ENCODE assay signal across 9 mouse cellular contexts in the genomic region with DNA sequence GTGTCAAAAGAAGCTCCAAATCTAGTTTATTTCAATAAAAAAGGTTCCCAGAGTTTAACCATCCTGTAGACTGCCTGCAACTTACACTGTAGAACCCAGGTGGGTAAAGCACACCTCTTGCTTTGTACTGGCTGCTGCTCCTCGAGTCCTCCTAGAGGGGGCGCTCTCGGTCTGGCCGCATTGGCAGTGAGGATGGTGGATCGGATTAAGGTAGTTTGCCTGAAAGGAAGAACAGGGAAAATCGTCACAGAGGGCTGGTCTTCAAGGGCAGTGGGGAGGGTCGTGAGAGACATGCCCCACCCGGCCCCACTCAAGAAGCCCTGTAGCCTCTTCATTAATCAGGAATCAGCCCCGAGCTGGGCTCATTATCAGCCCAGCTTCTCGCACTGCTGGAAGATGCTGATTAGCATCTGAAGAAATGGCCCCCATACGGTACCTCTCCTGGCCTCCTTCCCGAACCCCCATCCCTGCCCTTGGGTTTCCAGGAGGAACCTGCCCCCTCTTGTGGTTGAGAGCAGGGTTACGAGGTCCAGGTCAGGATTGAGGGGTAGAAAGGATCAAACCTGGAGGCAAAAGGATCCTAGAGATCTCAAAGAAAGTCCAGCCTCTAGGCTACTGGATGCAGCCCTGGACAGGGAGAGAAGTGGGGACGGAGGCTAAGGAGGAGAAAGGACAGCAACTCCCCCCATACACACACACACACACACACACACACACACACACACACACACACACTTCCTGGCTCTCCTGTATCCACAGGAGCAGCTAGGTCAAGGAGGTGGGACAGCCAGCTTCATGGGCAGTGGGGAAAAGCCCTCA. TPM values are rescaled to one million over a fixed set of nuclear protein-coding genes. Genes with fewer than 3 reads are reported as not detected.
DNase-seq lines count a peak whose midpoint lies in the region; ATAC-seq and TF ChIP-seq lines count a peak whose summit lies in the region.
"Had no signal": no experiment of that assay in that cellular context is flagged by ENCODE, and none has a peak within 500 bp of the region (broad histone marks: within the 10 kb centered on the region; RNA-seq: fewer than 3 reads in every experiment).

No protein-coding gene starts in this region.

- no peaks in the 10 kb centered on the region for H3K9me3 ChIP-seq in heart, embryonic 10.5 days
- no peaks in the 10 kb centered on the region for H3K9me3 ChIP-seq in heart, embryonic 11.5 days (replicated peaks; ENCODE audit: control insufficient read depth, low read length)
- H3K9me3 ChIP-seq in ES-Bruce4 (replicated peaks; ENCODE audit: control insufficient read depth, insufficient read depth, low read length, poor library complexity, severe bottlenecking): no peaks in the 10 kb centered on the region
- H3K9me3 ChIP-seq in embryonic facial prominence, embryonic 11.5 days (replicated peaks; ENCODE audit: control insufficient read depth, low read length): no peaks in the 10 kb centered on the region
- no peaks in the 10 kb centered on the region for H3K9me3 ChIP-seq in midbrain, embryonic 11.5 days (ENCODE audit: control insufficient read depth, low read length)
- H3K9me3 ChIP-seq: liver, embryonic 13.5 days had no signal

- H3K4me1 ChIP-seq in heart, embryonic 10.5 days: peaks cover 56% of the 10 kb centered on the region
- H3K4me1 ChIP-seq in heart, embryonic 11.5 days (ENCODE audit: control insufficient read depth, insufficient read depth, low read length): peaks cover 32% of the 10 kb centered on the region
- H3K4me1 ChIP-seq in ES-Bruce4 (ENCODE audit: control insufficient read depth, insufficient read depth, low read length): no peaks in the 10 kb centered on the region
- H3K4me1 ChIP-seq in embryonic facial prominence, embryonic 11.5 days (ENCODE audit: control insufficient read depth, insufficient read depth, low read length): no peaks in the 10 kb centered on the region; the same call in none of the 2 replicates
- peaks cover 32% of the 10 kb centered on the region for H3K4me1 ChIP-seq in midbrain, embryonic 11.5 days (ENCODE audit: control insufficient read depth, insufficient read depth, low read length)

- no peak for TF ChIP-seq POLR2A in ES-Bruce4 (IDR thresholded peaks at IDR 0.05; ENCODE audit: insufficient read depth, low read length)

- no peak overlapping the region for H3K9ac ChIP-seq in heart, embryonic 11.5 days (ENCODE audit: low read depth, low read length)
- no peak overlapping the region for H3K9ac ChIP-seq in ES-Bruce4 (ENCODE audit: low read depth, poor library complexity, severe bottlenecking)
- no peak overlapping the region for H3K9ac ChIP-seq in embryonic facial prominence, embryonic 11.5 days (replicated peaks; ENCODE audit: low read length)
- H3K9ac ChIP-seq in midbrain, embryonic 11.5 days (ENCODE audit: low read length): 0 out of 2 replicates have a peak overlapping the region, but pooled peaks have one; percentile 24
- H3K9ac ChIP-seq: liver, embryonic 13.5 days had no signal

- 7% methylated on average over 14 of the region's 14 CpGs for WGBS in heart, embryonic 10.5 days
- WGBS in heart, embryonic 11.5 days (ENCODE audit: insufficient replicate concordance): 10% methylated on average over 14 of the region's 14 CpGs
- WGBS in embryonic facial prominence, embryonic 11.5 days: 6% methylated on average over 14 of the region's 14 CpGs
- 5% methylated on average over 14 of the region's 14 CpGs for WGBS in midbrain, embryonic 11.5 days

- peak; percentile 88 for TF ChIP-seq CTCF in ES-Bruce4 (IDR thresholded peaks at IDR 0.05; ENCODE audit: low read depth, low read length)

- ATAC-seq in heart, embryonic 11.5 days (replicated peaks; ENCODE audit: insufficient number of reproducible peaks, low FRiP score, low TSS enrichment): no peak
- ATAC-seq in embryonic facial prominence, embryonic 11.5 days (replicated peaks; ENCODE audit: insufficient number of reproducible peaks, low FRiP score, low TSS enrichment, low read depth): no peak
- no peak for ATAC-seq in midbrain, embryonic 11.5 days (ENCODE audit: low FRiP score)

- no peak overlapping the region for H3K4me2 ChIP-seq in heart, embryonic 11.5 days
- no peak overlapping the region for H3K4me2 ChIP-seq in embryonic facial prominence, embryonic 11.5 days (ENCODE audit: low read depth, low read length)
- peak overlapping the region; percentile 1; the same call in 1 of the 2 replicates for H3K4me2 ChIP-seq in midbrain, embryonic 11.5 days

- H3K36me3 ChIP-seq in heart, embryonic 10.5 days: no peaks in the 10 kb centered on the region
- no peaks in the 10 kb centered on the region for H3K36me3 ChIP-seq in heart, embryonic 11.5 days (ENCODE audit: control insufficient read depth, insufficient read depth, low read length)
- H3K36me3 ChIP-seq in ES-Bruce4 (ENCODE audit: control insufficient read depth, insufficient read depth, low read length, poor library complexity, severe bottlenecking): no peaks in the 10 kb centered on the region
- H3K36me3 ChIP-seq in embryonic facial prominence, embryonic 11.5 days (replicated peaks; ENCODE audit: control insufficient read depth, insufficient read depth, low read depth, low read length): no peaks in the 10 kb centered on the region
- H3K36me3 ChIP-seq in midbrain, embryonic 11.5 days (ENCODE audit: control insufficient read depth, insufficient read depth, low read length): no peaks in the 10 kb centered on the region
- H3K36me3 ChIP-seq: liver, embryonic 13.5 days had no signal

- no peak overlapping the region for H3K4me3 ChIP-seq in heart, embryonic 10.5 days
- no peak overlapping the region for H3K4me3 ChIP-seq in heart, embryonic 11.5 days (ENCODE audit: low read depth, low read length)
- H3K4me3 ChIP-seq in ES-Bruce4 (ENCODE audit: low read depth, low read length): no peak overlapping the region
- H3K4me3 ChIP-seq in embryonic facial prominence, embryonic 11.5 days (ENCODE audit: low read depth, low read length): no peak overlapping the region
- no peak overlapping the region for H3K4me3 ChIP-seq in midbrain, embryonic 11.5 days (ENCODE audit: low read depth, low read length)

- TF ChIP-seq EP300 in ES-Bruce4 (IDR thresholded peaks at IDR 0.05; ENCODE audit: insufficient read depth, low read depth, low read length): no peak

- 0 out of 2 replicates have a peak overlapping the region, but pooled peaks have one; percentile 86 for H3K27ac ChIP-seq in heart, embryonic 10.5 days
- no peak overlapping the region for H3K27ac ChIP-seq in heart, embryonic 11.5 days (ENCODE audit: low read depth, low read length)
- H3K27ac ChIP-seq in ES-Bruce4 (ENCODE audit: insufficient read depth, low read length): no peak overlapping the region
- no peak overlapping the region for H3K27ac ChIP-seq in embryonic facial prominence, embryonic 11.5 days (replicated peaks; ENCODE audit: low read depth, low read length)
- peak overlapping the region; percentile 61 for H3K27ac ChIP-seq in midbrain, embryonic 11.5 days (ENCODE audit: low read depth, low read length)
- H3K27ac ChIP-seq: liver, embryonic 13.5 days had no signal

- peaks cover 80% of the 10 kb centered on the region for H3K27me3 ChIP-seq in heart, embryonic 10.5 days (ENCODE audit: insufficient read depth, poor library complexity, severe bottlenecking)
- peaks cover 63% of the 10 kb centered on the region for H3K27me3 ChIP-seq in heart, embryonic 11.5 days (ENCODE audit: control insufficient read depth, insufficient read depth, low read length)
- H3K27me3 ChIP-seq in ES-Bruce4 (ENCODE audit: control insufficient read depth, insufficient read depth, low read length, poor library complexity, severe bottlenecking): no peaks in the 10 kb centered on the region
- H3K27me3 ChIP-seq in embryonic facial prominence, embryonic 11.5 days (ENCODE audit: control insufficient read depth, insufficient read depth, low read length): peaks cover 7% of the 10 kb centered on the region
- H3K27me3 ChIP-seq in midbrain, embryonic 11.5 days (ENCODE audit: control insufficient read depth, insufficient read depth, low read length): peaks cover 12% of the 10 kb centered on the region

- no peak for DNase-seq in heart, embryonic 10.5 days (ENCODE audit: low spot score)
- DNase-seq in embryonic facial prominence, embryonic 11.5 days (ENCODE audit: low spot score): peak; percentile 60
- DNase-seq in midbrain, embryonic 11.5 days (ENCODE audit: low spot score, missing footprints): peak; percentile 93
- no peak for DNase-seq in right cerebral cortex, postnatal 4 days
- no peak for DNase-seq in frontal cortex, postnatal 25 days (ENCODE audit: low spot score in 2 of 2)
- DNase-seq in spleen, postnatal 14 days (ENCODE audit: low spot score in 2 of 2): no peak
- DNase-seq: liver, embryonic 13.5 days had no signal

RNA-seq across cellular contexts. Expression of gene Asic4, which starts 6.7 kb away (rescaled TPM):
- 0.79 and 2.3 TPM in 2 replicates for polyA plus RNA-seq in heart, embryonic 10.5 days (2016; fragmentation: Nextera tagmentation; extraction: Ambion mirVana)
- 0.11 TPM in 2 replicates for polyA plus RNA-seq in heart, embryonic 11.5 days (2014; fragmentation: Nextera tagmentation; extraction: Ambion mirVana)
- not detected in 2 replicates for polyA plus RNA-seq in ES-Bruce4 (2011; ENCODE audit: insufficient read depth, insufficient read length, low read depth, missing spikeins)
- 0.29 and 1.1 TPM in 2 replicates for polyA plus RNA-seq in embryonic facial prominence, embryonic 11.5 days (2014; fragmentation: Nextera tagmentation; extraction: Ambion mirVana)
- polyA plus RNA-seq in midbrain, embryonic 11.5 days (2014; fragmentation: Nextera tagmentation; extraction: Ambion mirVana): 4.6 and 5.9 TPM in 2 replicates

RNA-seq across cellular contexts. Expression of gene Gmppa, which starts 21.2 kb away (rescaled TPM):
- 73.4 and 75.4 TPM in 2 replicates for polyA plus RNA-seq in heart, embryonic 10.5 days (2016; fragmentation: Nextera tagmentation; extraction: Ambion mirVana)
- polyA plus RNA-seq in heart, embryonic 11.5 days (2014; fragmentation: Nextera tagmentation; extraction: Ambion mirVana): 49.8 and 57.2 TPM in 2 replicates
- 35.2 and 36.5 TPM in 2 replicates for polyA plus RNA-seq in ES-Bruce4 (2011; ENCODE audit: insufficient read depth, insufficient read length, low read depth, missing spikeins)
- polyA plus RNA-seq in embryonic facial prominence, embryonic 11.5 days (2014; fragmentation: Nextera tagmentation; extraction: Ambion mirVana): 36.9 and 38.4 TPM in 2 replicates
- polyA plus RNA-seq in midbrain, embryonic 11.5 days (2014; fragmentation: Nextera tagmentation; extraction: Ambion mirVana): 56.1 and 56.4 TPM in 2 replicates

RNA-seq across cellular contexts. Expression of gene Chpf, which starts 22.2 kb away (rescaled TPM):
- 30.8 and 30.9 TPM in 2 replicates for polyA plus RNA-seq in heart, embryonic 10.5 days (2016; fragmentation: Nextera tagmentation; extraction: Ambion mirVana)
- 21.4 and 24.6 TPM in 2 replicates for polyA plus RNA-seq in heart, embryonic 11.5 days (2014; fragmentation: Nextera tagmentation; extraction: Ambion mirVana)
- 13.3 and 15.1 TPM in 2 replicates for polyA plus RNA-seq in ES-Bruce4 (2011; ENCODE audit: insufficient read depth, insufficient read length, low read depth, missing spikeins)
- 14.6 and 15.3 TPM in 2 replicates for polyA plus RNA-seq in embryonic facial prominence, embryonic 11.5 days (2014; fragmentation: Nextera tagmentation; extraction: Ambion mirVana)
- polyA plus RNA-seq in midbrain, embryonic 11.5 days (2014; fragmentation: Nextera tagmentation; extraction: Ambion mirVana): 15.2 and 20.8 TPM in 2 replicates

RNA-seq across cellular contexts. Expression of gene Tmem198, which starts 22.4 kb away (rescaled TPM):
- polyA plus RNA-seq in heart, embryonic 10.5 days (2016; fragmentation: Nextera tagmentation; extraction: Ambion mirVana): 0.36 and 0.39 TPM in 2 replicates
- 0.14 and 0.54 TPM in 2 replicates for polyA plus RNA-seq in heart, embryonic 11.5 days (2014; fragmentation: Nextera tagmentation; extraction: Ambion mirVana)
- 0.27 and 0.53 TPM in 2 replicates for polyA plus RNA-seq in ES-Bruce4 (2011; ENCODE audit: insufficient read depth, insufficient read length, low read depth, missing spikeins)
- 0.98 and 1.6 TPM in 2 replicates for polyA plus RNA-seq in embryonic facial prominence, embryonic 11.5 days (2014; fragmentation: Nextera tagmentation; extraction: Ambion mirVana)
- 11.6 and 13.0 TPM in 2 replicates for polyA plus RNA-seq in midbrain, embryonic 11.5 days (2014; fragmentation: Nextera tagmentation; extraction: Ambion mirVana)

RNA-seq across cellular contexts. Expression of gene Obsl1, which starts 49.3 kb away (rescaled TPM):
- polyA plus RNA-seq in heart, embryonic 10.5 days (2016; fragmentation: Nextera tagmentation; extraction: Ambion mirVana): 103 and 107 TPM in 2 replicates
- polyA plus RNA-seq in heart, embryonic 11.5 days (2014; fragmentation: Nextera tagmentation; extraction: Ambion mirVana): 98.8 and 102 TPM in 2 replicates
- 32.6 and 32.9 TPM in 2 replicates for polyA plus RNA-seq in ES-Bruce4 (2011; ENCODE audit: insufficient read depth, insufficient read length, low read depth, missing spikeins)
- polyA plus RNA-seq in embryonic facial prominence, embryonic 11.5 days (2014; fragmentation: Nextera tagmentation; extraction: Ambion mirVana): 52.4 and 54.2 TPM in 2 replicates
- polyA plus RNA-seq in midbrain, embryonic 11.5 days (2014; fragmentation: Nextera tagmentation; extraction: Ambion mirVana): 31.0 and 33.2 TPM in 2 replicates

Comparison
In these comparisons a context has a peak if more than half of its experiments do, and no peak if none do; other contexts are left out.
1. H3K27ac ChIP-seq: peak in heart, embryonic 10.5 days (single experiment) and midbrain, embryonic 11.5 days (single experiment); none in heart, embryonic 11.5 days (single experiment), ES-Bruce4 (single experiment) and embryonic facial prominence, embryonic 11.5 days (single experiment).
2. DNase-seq: peak in embryonic facial prominence, embryonic 11.5 days (single experiment) and midbrain, embryonic 11.5 days (single experiment); none in heart, embryonic 10.5 days (single experiment), right cerebral cortex, postnatal 4 days (single experiment), frontal cortex, postnatal 25 days (0 of 2) and spleen, postnatal 14 days (0 of 2).